Mouse (Mus musculus): ENCODE measurements at regions not wholly inside any gene's neighbourhood (a gene's known extent, or its start where the extent isn't known, plus 50 kb on each side); places are given as distances from the start of the nearest gene placed in this dataset.

DNA sequence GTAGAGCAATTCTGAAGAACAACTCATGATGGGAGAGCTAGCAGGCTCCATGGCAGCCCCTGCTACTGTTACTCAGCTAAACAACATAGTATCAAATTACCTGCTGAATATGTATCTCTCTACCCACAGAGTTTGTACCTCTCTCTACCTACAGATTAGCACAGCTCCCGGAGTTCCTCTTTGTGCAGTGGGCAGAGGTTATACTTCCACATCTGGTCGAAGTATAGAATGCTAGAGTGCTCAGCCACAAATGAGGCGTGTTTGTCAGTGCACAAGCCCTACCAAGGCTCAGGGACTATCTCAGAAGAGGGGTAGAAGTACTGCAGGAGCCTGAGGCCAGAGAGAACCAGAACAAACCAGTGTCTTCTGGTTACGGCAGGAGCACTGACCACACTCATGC lies 211.6 kb upstream of the Ipo5 start:
- Histone ChIP-seq H3K4me1 (replicated peaks; ENCODE audit: control insufficient read depth, insufficient read depth, low read length) (no peaks in the 10 kb centered on the region), H3K4me2 (replicated peaks; ENCODE audit: low read depth) (no peak overlapping the region), H3K27me3 (replicated peaks; ENCODE audit: control insufficient read depth, insufficient read depth, low read length) (no peaks in the 10 kb centered on the region), H3K9me3 (ENCODE audit: control insufficient read depth) (no peaks in the 10 kb centered on the region), H3K9ac (ENCODE audit: low read depth, low read length) (no peak overlapping the region), H3K27ac (ENCODE audit: low read depth, low read length) (no peak overlapping the region), H3K4me3 (ENCODE audit: low read depth, low read length) (no peak overlapping the region), H3K36me3 (ENCODE audit: control insufficient read depth, insufficient read depth) (no peaks in the 10 kb centered on the region)
- no peak for ATAC-seq
- no peak for TF ChIP-seq CTCF (IDR thresholded peaks at IDR 0.05; ENCODE audit: low read depth)
- 74% methylated on average over 4 of the region's 4 CpGs for WGBS

DNA sequence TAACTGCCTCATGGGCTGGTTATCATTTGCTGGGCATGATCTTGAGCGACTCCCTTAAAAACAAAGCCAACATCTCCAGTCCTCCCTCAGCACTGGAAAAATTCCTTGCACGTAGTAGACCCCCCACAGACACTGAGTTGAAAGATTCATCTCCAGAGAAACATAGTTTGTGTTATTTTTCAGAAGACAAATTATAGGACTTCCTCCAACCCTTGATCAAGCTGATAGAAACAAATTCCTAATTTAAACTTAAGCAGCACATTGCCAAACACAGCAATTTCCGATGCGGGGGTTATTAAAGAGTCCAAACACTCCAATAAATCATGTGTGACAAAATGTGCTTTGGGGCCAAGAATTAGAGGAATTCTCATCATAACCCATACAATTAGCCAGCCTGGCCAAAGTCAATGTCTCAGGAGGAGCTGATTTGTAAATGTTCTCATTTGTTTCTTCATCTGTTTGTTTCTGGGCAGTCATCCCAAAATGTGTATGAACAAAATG lies 205.7 kb upstream of the Ipo5 start:
- no peak for ATAC-seq
- Histone ChIP-seq H3K27ac (ENCODE audit: low read depth, low read length) (no peak overlapping the region), H3K4me2 (replicated peaks; ENCODE audit: low read depth) (no peak overlapping the region), H3K4me3 (ENCODE audit: low read depth, low read length) (no peak overlapping the region), H3K4me1 (replicated peaks; ENCODE audit: control insufficient read depth, insufficient read depth, low read length) (no peaks in the 10 kb centered on the region), H3K9ac (ENCODE audit: low read depth, low read length) (no peak overlapping the region), H3K36me3 (ENCODE audit: control insufficient read depth, insufficient read depth) (no peaks in the 10 kb centered on the region), H3K27me3 (replicated peaks; ENCODE audit: control insufficient read depth, insufficient read depth, low read length) (no peaks in the 10 kb centered on the region), H3K9me3 (ENCODE audit: control insufficient read depth) (no peaks in the 10 kb centered on the region)
- no peak for TF ChIP-seq CTCF (IDR thresholded peaks at IDR 0.05; ENCODE audit: low read depth)
- 41% methylated on average over 4 of the region's 4 CpGs for WGBS

DNA sequence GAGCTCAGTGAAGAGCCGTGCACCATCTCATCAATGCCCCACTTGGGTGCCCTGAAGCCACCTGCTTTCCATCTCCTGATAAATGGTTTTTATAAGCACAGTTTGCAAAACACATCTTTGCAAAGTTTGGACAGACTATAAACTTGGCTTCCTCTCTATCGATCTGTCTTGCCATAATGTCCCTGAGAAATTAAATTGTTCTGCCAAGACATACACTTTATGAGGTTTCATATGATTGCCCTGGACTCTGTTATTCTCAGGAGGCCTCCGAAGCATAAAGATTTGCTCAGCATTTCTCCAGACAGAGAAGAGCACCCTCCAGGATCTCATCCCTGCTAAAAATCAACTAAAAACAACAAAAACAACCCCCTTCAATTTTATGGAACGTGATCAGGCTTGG lies 200.2 kb upstream of the Ipo5 start:
- no peaks in the 10 kb centered on the region for H3K36me3 ChIP-seq (ENCODE audit: control insufficient read depth, insufficient read depth)
- no peak for TF ChIP-seq CTCF (IDR thresholded peaks at IDR 0.05; ENCODE audit: low read depth)

DNA sequence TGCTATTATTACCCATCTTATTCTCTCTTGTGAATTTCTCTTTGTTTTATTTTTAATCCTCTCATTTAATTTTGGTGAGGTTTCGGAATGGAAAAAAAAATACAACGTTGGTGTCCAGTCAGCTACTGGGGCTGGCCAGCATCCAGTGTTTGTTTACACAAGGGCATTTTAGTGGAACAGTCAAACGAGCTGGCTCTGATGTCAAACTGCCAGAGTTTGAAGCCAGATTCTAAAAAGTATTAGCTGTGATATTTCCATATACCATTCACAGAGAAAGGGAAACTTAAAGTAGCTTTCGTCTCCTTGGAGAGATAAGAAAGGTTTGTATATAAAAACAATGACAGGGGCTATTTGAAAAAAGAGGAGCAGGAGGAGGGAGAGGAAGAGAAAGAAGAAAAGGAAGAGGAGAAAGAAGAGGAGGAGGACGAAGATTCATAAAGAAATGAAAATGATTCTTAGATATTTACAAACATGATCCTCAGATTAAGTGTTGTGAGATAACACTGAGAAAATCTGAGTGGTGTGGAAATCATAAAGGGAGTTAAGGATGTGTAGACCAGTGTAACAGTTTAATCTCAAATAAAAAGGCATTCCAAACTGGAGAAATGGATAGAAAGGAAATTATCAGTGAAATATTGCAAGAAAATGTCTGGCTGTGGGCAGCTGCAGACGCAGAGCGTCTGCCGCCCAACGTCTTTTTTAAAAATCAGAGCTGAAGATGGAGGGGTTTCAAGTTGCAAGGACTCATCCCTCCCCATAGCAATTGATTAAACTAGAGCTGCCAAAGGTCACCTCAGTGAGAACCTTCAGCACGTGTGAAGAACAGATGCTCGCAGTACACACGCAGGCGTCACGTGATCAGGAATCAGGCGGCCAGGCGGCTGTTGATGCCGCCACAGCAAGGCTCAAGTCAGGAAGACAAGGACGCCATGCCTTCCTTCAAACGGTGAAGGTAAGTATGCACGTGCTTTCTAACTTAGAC lies 190.3 kb upstream of the Ipo5 start:
- Histone ChIP-seq H3K9ac (ENCODE audit: low read depth, low read length) (no peak overlapping the region), H3K4me2 (replicated peaks; ENCODE audit: low read depth) (no peak overlapping the region), H3K27me3 (replicated peaks; ENCODE audit: control insufficient read depth, insufficient read depth, low read length) (no peaks in the 10 kb centered on the region), H3K4me3 (ENCODE audit: low read depth, low read length) (no peak overlapping the region), H3K4me1 (replicated peaks; ENCODE audit: control insufficient read depth, insufficient read depth, low read length) (no peaks in the 10 kb centered on the region), H3K9me3 (ENCODE audit: control insufficient read depth) (no peaks in the 10 kb centered on the region), H3K36me3 (ENCODE audit: control insufficient read depth, insufficient read depth) (no peaks in the 10 kb centered on the region), H3K27ac (ENCODE audit: low read depth, low read length) (no peak overlapping the region)
- TF ChIP-seq CTCF (IDR thresholded peaks at IDR 0.05; ENCODE audit: low read depth), result no peak
- 59% methylated on average over 20 of the region's 20 CpGs for WGBS
- no peak for ATAC-seq

More for the DNA sequence above, 200.2 kb upstream of the Ipo5 start:
- H3K4me2 ChIP-seq (replicated peaks; ENCODE audit: low read depth), result no peak overlapping the region
- no peaks in the 10 kb centered on the region for H3K27me3 ChIP-seq (replicated peaks; ENCODE audit: control insufficient read depth, insufficient read depth, low read length)
- ATAC-seq, result no peak
- WGBS, result 66% methylated on average over 4 of the region's 4 CpGs
- H3K4me3 ChIP-seq (ENCODE audit: low read depth, low read length), result no peak overlapping the region
- no peak overlapping the region for H3K9ac ChIP-seq (ENCODE audit: low read depth, low read length)
- no peak overlapping the region for H3K27ac ChIP-seq (ENCODE audit: low read depth, low read length)
- no peaks in the 10 kb centered on the region for H3K9me3 ChIP-seq (ENCODE audit: control insufficient read depth)
- no peaks in the 10 kb centered on the region for H3K4me1 ChIP-seq (replicated peaks; ENCODE audit: control insufficient read depth, insufficient read depth, low read length)

DNA sequence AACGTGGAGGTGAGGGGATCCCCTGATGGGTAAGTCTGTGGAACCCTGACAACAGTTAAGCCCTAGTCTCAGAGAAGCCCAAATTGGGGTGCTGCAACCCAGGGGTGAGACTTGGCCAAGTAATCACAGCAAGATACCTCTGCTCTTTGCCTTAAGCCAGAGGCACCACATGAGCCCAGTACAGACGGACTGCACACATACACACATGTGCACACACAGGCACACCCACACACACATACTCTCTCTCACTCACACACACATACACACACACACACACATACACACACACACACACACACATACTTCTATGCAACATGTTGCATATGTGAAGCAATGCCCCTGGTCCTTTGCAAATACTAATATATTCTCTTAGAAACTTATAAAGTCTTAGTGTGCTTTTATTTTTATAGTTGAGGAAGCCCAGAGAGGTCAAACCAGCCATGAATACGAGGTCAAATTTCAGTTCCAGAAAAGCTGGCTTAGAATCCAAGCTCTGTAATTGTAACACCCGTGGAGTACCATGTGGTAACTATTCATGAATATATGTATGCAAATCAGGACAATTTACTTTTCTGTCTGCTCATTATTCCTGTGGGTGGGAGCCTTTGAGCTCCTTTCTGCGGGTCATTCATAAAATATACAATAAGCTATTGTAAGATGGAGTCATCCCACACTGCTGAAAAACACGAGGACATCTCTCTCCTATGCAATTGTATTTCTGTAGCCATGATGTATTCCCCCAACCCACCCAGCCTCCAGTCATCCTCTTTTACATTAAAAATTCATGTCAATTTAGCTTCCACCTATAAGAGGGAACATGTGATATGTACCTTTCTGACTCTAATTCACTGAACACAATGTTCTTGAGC lies 189.2 kb upstream of the Ipo5 start:
- WGBS, result 71% methylated on average over 6 of the region's 6 CpGs

DNA sequence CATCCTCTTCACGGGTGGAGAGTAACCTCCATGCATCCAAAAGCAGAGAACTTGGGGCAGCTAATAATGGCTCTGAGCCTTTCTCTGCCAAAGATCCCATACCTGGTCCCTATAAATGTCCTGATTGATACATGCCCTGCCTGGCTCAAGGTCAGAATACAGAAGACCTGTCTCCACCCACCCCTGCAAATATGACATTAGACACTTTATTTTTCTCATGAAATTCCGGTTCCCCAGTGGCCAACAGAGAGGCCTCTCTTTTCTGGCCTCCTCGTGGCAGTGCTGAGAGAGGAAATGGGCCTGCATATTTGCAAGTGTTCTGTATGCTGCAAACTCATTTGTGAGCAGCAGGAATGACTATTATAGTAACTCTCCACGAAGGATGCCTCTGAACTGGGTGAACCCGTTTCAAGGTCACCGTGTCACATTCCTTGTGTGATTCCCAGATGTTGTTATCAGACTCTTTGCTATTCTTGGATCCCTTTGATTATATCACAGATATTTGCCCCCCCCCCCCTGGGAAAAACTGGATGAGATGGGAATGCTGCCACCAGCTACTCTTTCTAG lies 188.4 kb upstream of the Ipo5 start:
- WGBS, result 59% methylated on average over 6 of the region's 6 CpGs
- TF ChIP-seq CTCF (IDR thresholded peaks at IDR 0.05; ENCODE audit: low read depth), result no peak
- H3K9ac ChIP-seq (ENCODE audit: low read depth, low read length), result no peak overlapping the region
- no peak overlapping the region for H3K27ac ChIP-seq (ENCODE audit: low read depth, low read length)
- ATAC-seq, result no peak
- no peak overlapping the region for H3K4me2 ChIP-seq (replicated peaks; ENCODE audit: low read depth)
- H3K36me3 ChIP-seq (ENCODE audit: control insufficient read depth, insufficient read depth), result no peaks in the 10 kb centered on the region
- H3K4me3 ChIP-seq (ENCODE audit: low read depth, low read length), result no peak overlapping the region
- no peaks in the 10 kb centered on the region for H3K4me1 ChIP-seq (replicated peaks; ENCODE audit: control insufficient read depth, insufficient read depth, low read length)
- no peaks in the 10 kb centered on the region for H3K9me3 ChIP-seq (ENCODE audit: control insufficient read depth)
- no peaks in the 10 kb centered on the region for H3K27me3 ChIP-seq (replicated peaks; ENCODE audit: control insufficient read depth, insufficient read depth, low read length)

More for the DNA sequence above, 189.2 kb upstream of the Ipo5 start:
- H3K36me3 ChIP-seq (ENCODE audit: control insufficient read depth, insufficient read depth), result no peaks in the 10 kb centered on the region
- TF ChIP-seq CTCF (IDR thresholded peaks at IDR 0.05; ENCODE audit: low read depth), result no peak
- H3K9me3 ChIP-seq (ENCODE audit: control insufficient read depth), result no peaks in the 10 kb centered on the region
- H3K27ac ChIP-seq (ENCODE audit: low read depth, low read length), result no peak overlapping the region
- ATAC-seq, result no peak
- H3K27me3 ChIP-seq (replicated peaks; ENCODE audit: control insufficient read depth, insufficient read depth, low read length), result no peaks in the 10 kb centered on the region
- H3K4me3 ChIP-seq (ENCODE audit: low read depth, low read length), result no peak overlapping the region
- no peak overlapping the region for H3K9ac ChIP-seq (ENCODE audit: low read depth, low read length)
- H3K4me2 ChIP-seq (replicated peaks; ENCODE audit: low read depth), result no peak overlapping the region
- no peaks in the 10 kb centered on the region for H3K4me1 ChIP-seq (replicated peaks; ENCODE audit: control insufficient read depth, insufficient read depth, low read length)
